Mouse (Mus musculus) small intestine, adult 2 months (tissue): ENCODE data around the gene Qrich2.
A peak's percentile ranks its signal among the peaks of the same experiment; 100 is the strongest.

Experiments
- CTCF ChIP-seq: fragments of 200-500 bp; IDR thresholded peaks from 2 replicates; pipeline ENCODE4 v1.5.1; 2012; ENCODE audit warnings: low read depth, mild to moderate bottlenecking, control low read depth, inconsistent platforms, low read length, moderate library complexity, mixed read lengths; ENCODE audit not compliant: insufficient replicate concordance, insufficient read length; ENCODE audit errors: extremely low read depth
- POLR2A ChIP-seq: fragments of 200-500 bp; IDR thresholded peaks from 2 replicates; pipeline ENCODE4 v1.6.1; 2012; ENCODE audit warnings: low read depth, mild to moderate bottlenecking, control low read depth, inconsistent platforms, low read length, moderate library complexity

GRCm38 (mm10) chr11:116423782-116424620 is 42.0 kb downstream of the Qrich2 start:
- peak; percentile 43; the same call in 1 of the 2 replicates for TF ChIP-seq POLR2A
- TF ChIP-seq CTCF, result no peak
